ENCODE assay signal across 9 mouse cellular contexts in genomic region chr10:20722651-20723520, GRCm38 (mm10). TPM values are rescaled to one million over a fixed set of nuclear protein-coding genes. Genes with fewer than 3 reads are reported as not detected.
DNase-seq lines count a peak whose midpoint lies in the region; ATAC-seq lines count a peak whose summit lies in the region.
"Had no signal": no experiment of that assay in that cellular context is flagged by ENCODE, and none has a peak within 500 bp of the region (broad histone marks: within the 10 kb centered on the region; RNA-seq: fewer than 3 reads in every experiment).

No protein-coding gene starts in this region.

- WGBS in embryonic facial prominence, embryonic 12.5 days: 31% methylated on average over 9 of the region's 9 CpGs
- 30% methylated on average over 9 of the region's 9 CpGs for WGBS in hindbrain, embryonic 12.5 days
- WGBS in limb, embryonic 15.5 days: 36% methylated on average over 9 of the region's 9 CpGs
- WGBS in stomach, embryonic 15.5 days: 41% methylated on average over 9 of the region's 9 CpGs

- ATAC-seq in embryonic facial prominence, embryonic 12.5 days (ENCODE audit: insufficient number of reproducible peaks, insufficient read depth, low FRiP score, low TSS enrichment): no peak
- ATAC-seq in hindbrain, embryonic 12.5 days (ENCODE audit: low FRiP score): no peak; the same call in 1 of the 2 replicates
- ATAC-seq in limb, embryonic 15.5 days (ENCODE audit: insufficient number of reproducible peaks, low FRiP score, low TSS enrichment, low read depth): no peak
- no peak; the same call in 1 of the 2 replicates for ATAC-seq in stomach, embryonic 15.5 days (ENCODE audit: insufficient read depth, low FRiP score, low read depth)

- intact Hi-C loops in heart, postnatal 25 days (cut with DNase I): loop anchor here (5.0 kb wide), 3 partner anchors 66 to 316 kb away; no protein-coding TSS in a partner anchor

- no peaks in the 10 kb centered on the region for H3K36me3 ChIP-seq in embryonic facial prominence, embryonic 12.5 days
- no peaks in the 10 kb centered on the region for H3K36me3 ChIP-seq in hindbrain, embryonic 12.5 days
- H3K36me3 ChIP-seq in limb, embryonic 15.5 days: no peaks in the 10 kb centered on the region
- H3K36me3 ChIP-seq in stomach, embryonic 15.5 days: no peaks in the 10 kb centered on the region

- DNase-seq in heart, adult 18-20 months: peak; percentile 22 to 51
- no peak for DNase-seq in heart, postnatal 25 days (ENCODE audit: low spot score)
- no peak for DNase-seq in thymus, postnatal 25 days
- no peak for DNase-seq in cerebellum, adult 11 months

- H3K27me3 ChIP-seq in embryonic facial prominence, embryonic 12.5 days: no peaks in the 10 kb centered on the region
- peaks cover 2% of the 10 kb centered on the region; the same call in 1 of the 2 replicates for H3K27me3 ChIP-seq in hindbrain, embryonic 12.5 days
- H3K27me3 ChIP-seq in limb, embryonic 15.5 days: no peaks in the 10 kb centered on the region
- no peaks in the 10 kb centered on the region for H3K27me3 ChIP-seq in stomach, embryonic 15.5 days (replicated peaks)

- H3K4me2 ChIP-seq in embryonic facial prominence, embryonic 12.5 days (replicated peaks): peak overlapping the region; percentile 56
- peak overlapping the region; percentile 52 for H3K4me2 ChIP-seq in hindbrain, embryonic 12.5 days (replicated peaks)
- peak overlapping the region; percentile 51 for H3K4me2 ChIP-seq in limb, embryonic 15.5 days
- H3K4me2 ChIP-seq in stomach, embryonic 15.5 days: peak overlapping the region; percentile 54

- peaks cover 25% of the 10 kb centered on the region for H3K4me1 ChIP-seq in embryonic facial prominence, embryonic 12.5 days
- H3K4me1 ChIP-seq in hindbrain, embryonic 12.5 days: peaks cover 30% of the 10 kb centered on the region
- H3K4me1 ChIP-seq in limb, embryonic 15.5 days: peaks cover 21% of the 10 kb centered on the region
- peaks cover 4% of the 10 kb centered on the region; the same call in 1 of the 2 replicates for H3K4me1 ChIP-seq in stomach, embryonic 15.5 days

- peak overlapping the region; percentile 75 for H3K27ac ChIP-seq in embryonic facial prominence, embryonic 12.5 days
- H3K27ac ChIP-seq in hindbrain, embryonic 12.5 days: peak overlapping the region; percentile 55
- H3K27ac ChIP-seq in limb, embryonic 15.5 days: peak overlapping the region; percentile 35; the same call in 1 of the 2 replicates
- no peak overlapping the region for H3K27ac ChIP-seq in stomach, embryonic 15.5 days

- H3K4me3 ChIP-seq in embryonic facial prominence, embryonic 12.5 days: peak overlapping the region; percentile 39
- peak overlapping the region; percentile 2; the same call in 1 of the 2 replicates for H3K4me3 ChIP-seq in hindbrain, embryonic 12.5 days
- peak overlapping the region; percentile 41 for H3K4me3 ChIP-seq in limb, embryonic 15.5 days
- H3K4me3 ChIP-seq in stomach, embryonic 15.5 days (replicated peaks): peak overlapping the region; percentile 17
- H3K4me3 ChIP-seq: myocyte had no signal

- H3K9me3 ChIP-seq in embryonic facial prominence, embryonic 12.5 days: no peaks in the 10 kb centered on the region
- no peaks in the 10 kb centered on the region for H3K9me3 ChIP-seq in hindbrain, embryonic 12.5 days (replicated peaks)
- no peaks in the 10 kb centered on the region for H3K9me3 ChIP-seq in limb, embryonic 15.5 days
- H3K9me3 ChIP-seq in stomach, embryonic 15.5 days: no peaks in the 10 kb centered on the region

- H3K9ac ChIP-seq in embryonic facial prominence, embryonic 12.5 days: peak overlapping the region; percentile 49
- no peak overlapping the region; the same call in 1 of the 2 replicates for H3K9ac ChIP-seq in hindbrain, embryonic 12.5 days
- no peak overlapping the region for H3K9ac ChIP-seq in limb, embryonic 15.5 days
- no peak overlapping the region for H3K9ac ChIP-seq in stomach, embryonic 15.5 days

RNA-seq across cellular contexts. Expression of gene Pde7b, which starts 2.0 kb away (rescaled TPM):
- 10 to 100 TPM; 48.3 to 55.4 TPM for total RNA-seq in heart, adult 18-20 months (2021)
- 10 to 100 TPM; 53.7 to 59.7 TPM for total RNA-seq in heart, postnatal 25 days (2021)
- polyA plus RNA-seq in embryonic facial prominence, embryonic 12.5 days (2016; fragmentation: Nextera tagmentation; extraction: Ambion mirVana): 14.4 and 14.6 TPM in 2 replicates
- polyA plus RNA-seq in hindbrain, embryonic 12.5 days (2016; fragmentation: Nextera tagmentation; extraction: Ambion mirVana): 6.0 and 6.9 TPM in 2 replicates
- polyA plus RNA-seq in limb, embryonic 15.5 days (2015; fragmentation: Nextera tagmentation; extraction: Ambion mirVana): 7.4 and 7.8 TPM in 2 replicates
- 3.7 and 3.9 TPM in 2 replicates for polyA plus RNA-seq in stomach, embryonic 15.5 days (2015; fragmentation: Nextera tagmentation; extraction: Ambion mirVana)

Comparison
In these comparisons a context has a peak if more than half of its experiments do, and no peak if none do; other contexts are left out.
1. DNase-seq: peak in heart, adult 18-20 months (2 of 2); none in heart, postnatal 25 days (single experiment), thymus, postnatal 25 days (single experiment) and cerebellum, adult 11 months (single experiment).
2. Peak in every context shown above with its lines, with median percentiles within 50 percentile points of each other: H3K4me2 ChIP-seq and H3K4me3 ChIP-seq.